Mouse (Mus musculus) brain, embryonic 14.5 days (tissue): Measurements from ENCODE around the gene Mob3b. TPM values are rescaled to one million over a fixed set of nuclear protein-coding genes. Genes with fewer than 3 reads are reported as not detected.
A peak's percentile ranks its signal among the peaks of the same experiment; 100 is the strongest.

ENCODE experiments used
- DNase-seq: peaks from one replicate; pipeline ENCODE4 v3.0.0-alpha.2; 2011; ENCODE audit warnings: low read depth
- CTCF ChIP-seq: fragments of 200-500 bp; IDR thresholded peaks from 2 replicates; pipeline ENCODE4 v1.5.1; 2012; ENCODE audit warnings: inconsistent platforms, mild to moderate bottlenecking, moderate library complexity, borderline replicate concordance; ENCODE audit not compliant: insufficient read depth, insufficient read length; ENCODE audit errors: extremely low read depth
- POLR2A ChIP-seq: fragments of 200-500 bp; IDR thresholded peaks from 2 replicates; pipeline ENCODE4 v1.6.1; 2012; ENCODE audit warnings: mild to moderate bottlenecking, inconsistent platforms, borderline replicate concordance; ENCODE audit not compliant: poor library complexity, insufficient read depth, insufficient read length, severe bottlenecking; ENCODE audit errors: extremely low read depth
- polyA plus RNA-seq: library from polyadenylated mRNA; depleted of rRNA; stranded (reverse); fragments of >200 nt; gene quantifications from 2 replicates; pipeline ENCODE4 v1.2.3, GENCODE M21; 2012

The Mob3b gene
- polyA plus RNA-seq, 1 experiment, result 2.9 TPM

DNA sequence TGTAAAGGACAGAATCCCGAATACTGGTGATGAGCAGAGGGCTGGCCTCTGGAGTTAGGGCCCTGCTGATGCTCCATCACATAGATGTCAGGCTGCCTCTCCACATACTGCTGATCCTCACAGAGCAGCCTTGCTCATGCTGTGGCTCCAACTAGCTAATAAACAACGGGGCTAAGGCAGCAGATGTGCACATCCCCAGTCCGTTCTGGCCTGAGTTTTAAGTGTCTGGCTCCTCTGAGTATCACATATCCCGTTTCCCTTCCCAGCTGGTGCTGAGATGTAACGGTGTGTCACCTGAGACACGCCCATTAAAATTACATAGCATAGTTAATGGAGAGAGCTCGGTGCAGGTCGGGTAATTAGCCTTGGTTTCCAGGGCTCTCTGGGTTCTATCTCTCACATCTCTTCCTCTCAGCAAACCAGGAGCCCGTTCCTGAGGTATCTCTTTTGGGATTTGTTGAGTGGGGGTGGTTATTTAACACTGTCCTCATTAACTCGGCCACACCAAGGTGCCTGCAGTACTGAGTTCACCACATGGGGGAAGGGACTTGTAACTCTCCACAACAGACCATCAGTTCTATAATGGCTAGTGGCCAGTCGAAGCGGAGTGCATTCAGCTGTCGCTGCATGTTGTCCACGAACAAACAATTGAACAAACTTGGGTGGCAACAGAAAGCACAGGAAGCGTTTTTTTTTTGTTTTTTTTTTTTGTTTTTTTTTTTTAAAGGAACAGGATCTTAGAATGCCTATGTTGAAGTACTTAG is 92.0 kb downstream of the Mob3b start:
- peak; percentile 21; the same call in 1 of the 2 replicates for TF ChIP-seq CTCF
- TF ChIP-seq POLR2A, result no peak
- DNase-seq, result peak; percentile 43

DNA sequence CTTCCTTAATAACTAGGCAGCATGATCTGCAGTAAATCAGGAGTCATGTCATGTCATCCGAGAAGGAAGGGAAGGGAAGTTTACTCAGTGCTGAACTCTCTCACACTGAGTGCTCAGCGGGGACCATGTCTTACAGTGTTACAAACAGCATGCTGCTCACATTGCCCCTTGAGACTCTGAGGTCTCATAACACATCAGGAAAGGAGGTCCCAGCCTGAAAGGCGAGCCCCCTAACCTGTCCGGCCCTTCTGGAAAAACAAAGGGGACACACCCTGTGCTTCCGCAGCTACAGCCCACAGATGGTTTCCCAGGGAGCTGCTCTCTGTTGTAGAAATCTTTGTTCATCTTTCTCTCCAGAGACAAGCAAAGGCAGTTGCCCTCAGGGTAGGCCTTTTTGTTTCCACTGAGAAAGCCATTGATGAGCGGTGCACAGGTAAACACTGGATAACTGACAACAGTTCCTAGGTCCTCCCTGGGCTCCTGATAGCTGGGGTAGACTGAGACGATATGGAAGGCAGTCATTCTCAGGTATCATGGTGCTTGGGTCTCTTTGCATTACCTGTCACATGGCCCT is 94.1 kb downstream of the Mob3b start:
- no peak for TF ChIP-seq CTCF
- DNase-seq, result no peak

DNA sequence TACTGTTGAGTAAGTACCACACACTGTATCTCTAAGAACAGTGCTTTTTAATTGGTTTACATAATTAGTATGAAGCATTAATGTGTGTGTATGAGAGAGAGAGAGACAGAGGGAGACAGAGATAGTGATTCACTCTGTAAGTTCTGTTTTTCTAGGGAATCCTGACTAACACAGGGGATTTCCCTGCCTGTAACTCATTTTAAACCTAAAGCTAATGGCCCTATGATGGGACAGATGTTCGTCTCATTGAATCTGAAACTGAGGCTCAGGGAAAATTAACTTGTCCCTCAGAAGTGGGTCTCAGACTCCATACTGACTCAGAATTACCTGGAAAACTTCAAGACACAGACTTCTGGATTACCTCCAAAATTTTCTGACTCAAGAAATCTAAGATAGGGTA is 96.3 kb downstream of the Mob3b start:
- DNase-seq, result no peak
- TF ChIP-seq POLR2A (no peak), CTCF (no peak)

DNA sequence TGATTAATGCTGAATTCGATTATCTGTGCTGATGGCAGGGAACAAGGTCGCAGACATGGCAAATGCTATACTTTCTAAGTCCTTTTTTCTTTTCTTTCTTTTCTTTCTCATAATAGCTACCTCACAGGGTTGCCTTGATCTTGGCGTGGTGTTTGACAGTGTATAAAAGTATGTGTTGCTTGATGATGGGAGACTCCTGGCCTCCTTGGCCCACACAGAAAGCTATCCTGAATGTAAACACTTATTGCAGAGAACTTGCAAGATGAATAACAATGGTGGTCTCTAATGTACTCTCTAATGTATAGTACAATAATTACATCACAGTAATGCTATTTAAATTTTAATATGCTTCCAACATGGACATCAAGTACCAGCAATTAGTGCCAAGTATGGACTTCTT is 96.9 kb downstream of the Mob3b start:
- DNase-seq, result no peak
- TF ChIP-seq CTCF, result no peak
- no peak for TF ChIP-seq POLR2A

DNA sequence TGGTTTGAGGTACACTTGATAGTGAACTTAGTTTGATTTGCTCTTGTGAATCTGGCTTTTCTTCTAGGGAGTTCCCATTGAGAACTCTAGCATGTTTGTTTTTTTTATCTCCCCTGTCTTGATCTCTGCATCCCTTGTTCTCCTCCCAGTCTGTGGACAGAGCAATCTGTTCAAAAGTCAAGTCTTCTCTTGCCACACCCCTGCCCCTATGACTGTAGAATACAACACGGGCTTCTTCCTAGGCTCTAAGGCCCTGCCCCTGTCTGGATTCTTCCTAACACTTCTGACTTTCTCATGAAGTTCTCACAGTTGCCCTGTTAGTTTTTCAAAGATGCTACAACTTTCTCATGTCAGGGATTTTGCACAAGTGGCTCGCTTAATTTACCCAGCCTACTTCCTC is 102.9 kb downstream of the Mob3b start:
- no peak for DNase-seq
- TF ChIP-seq CTCF (no peak), POLR2A (no peak)

DNA sequence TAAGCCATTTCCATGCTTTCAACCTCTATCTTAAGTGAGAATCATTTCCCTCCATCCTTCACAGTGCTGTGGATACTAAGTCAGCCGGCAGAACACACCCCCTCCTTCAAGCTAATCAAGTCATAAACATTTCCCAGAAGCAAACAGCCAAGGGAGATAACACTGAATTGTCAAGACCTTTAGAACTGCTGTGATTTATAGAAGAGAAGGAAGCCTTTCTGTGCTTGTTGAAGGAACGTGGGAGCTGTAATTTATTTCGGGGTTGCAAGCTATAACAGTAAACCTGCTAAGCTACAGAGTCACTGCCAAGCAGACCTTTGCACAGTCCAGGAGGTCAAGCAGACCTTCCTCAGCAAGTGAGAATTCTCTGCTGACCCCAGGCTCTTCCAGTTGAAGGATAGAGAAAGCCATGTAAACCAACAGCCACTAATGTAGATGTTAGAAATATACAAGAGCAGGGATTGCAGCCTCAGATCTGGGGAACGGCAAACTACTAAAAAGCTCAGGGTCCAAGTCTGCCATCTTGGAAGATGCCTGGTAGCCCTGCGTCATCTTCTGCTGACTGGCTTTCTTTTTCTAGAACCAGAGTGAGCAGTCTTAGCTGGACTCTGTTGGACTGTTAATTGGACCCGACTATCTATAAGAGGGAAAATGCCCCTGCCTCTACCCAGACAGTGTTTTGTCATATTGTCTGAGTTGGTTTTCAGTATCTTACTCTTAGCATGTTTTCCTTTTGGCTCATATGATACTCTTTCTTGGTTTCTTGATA is 104.9 kb downstream of the Mob3b start:
- no peak for TF ChIP-seq POLR2A
- no peak for TF ChIP-seq CTCF
- DNase-seq, result no peak

DNA sequence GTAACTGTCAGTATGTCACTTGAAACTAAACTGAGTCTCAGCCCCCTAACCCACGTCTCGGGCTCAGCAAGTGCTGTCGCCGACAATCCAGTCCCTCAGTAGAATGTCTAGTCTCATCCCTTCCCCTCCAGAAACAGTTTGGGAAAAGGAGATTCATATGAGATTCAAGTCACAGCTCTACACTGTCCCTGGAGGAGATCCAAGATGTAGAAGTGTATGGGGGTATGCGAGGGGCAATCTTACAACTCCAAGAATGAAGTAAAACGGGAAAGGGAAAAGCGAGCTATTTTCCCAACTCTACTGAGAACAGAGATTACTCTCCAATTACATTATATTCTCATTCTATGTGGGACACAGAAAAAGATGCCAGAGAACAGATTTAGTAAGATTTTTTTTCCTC is 106.1 kb downstream of the Mob3b start:
- no peak for TF ChIP-seq CTCF
- TF ChIP-seq POLR2A, result no peak
- DNase-seq, result no peak

DNA sequence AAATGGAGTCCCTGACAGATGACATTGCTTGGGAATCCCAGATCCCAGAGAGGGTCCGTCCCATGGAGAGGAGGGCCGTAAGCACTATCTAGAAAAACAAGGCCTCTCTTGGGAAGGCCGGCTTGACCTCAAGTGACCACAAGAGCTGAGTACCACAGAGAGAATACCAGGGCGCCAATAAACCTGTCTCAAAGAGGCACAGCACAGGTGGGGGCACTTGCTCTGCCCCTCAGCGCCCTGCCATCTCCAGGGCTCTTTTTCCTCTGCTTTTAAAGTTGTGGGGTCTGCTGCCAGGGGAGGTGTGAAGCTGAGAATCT is 107.6 kb downstream of the Mob3b start:
- TF ChIP-seq POLR2A (no peak), CTCF (no peak)
- no peak for DNase-seq

DNA sequence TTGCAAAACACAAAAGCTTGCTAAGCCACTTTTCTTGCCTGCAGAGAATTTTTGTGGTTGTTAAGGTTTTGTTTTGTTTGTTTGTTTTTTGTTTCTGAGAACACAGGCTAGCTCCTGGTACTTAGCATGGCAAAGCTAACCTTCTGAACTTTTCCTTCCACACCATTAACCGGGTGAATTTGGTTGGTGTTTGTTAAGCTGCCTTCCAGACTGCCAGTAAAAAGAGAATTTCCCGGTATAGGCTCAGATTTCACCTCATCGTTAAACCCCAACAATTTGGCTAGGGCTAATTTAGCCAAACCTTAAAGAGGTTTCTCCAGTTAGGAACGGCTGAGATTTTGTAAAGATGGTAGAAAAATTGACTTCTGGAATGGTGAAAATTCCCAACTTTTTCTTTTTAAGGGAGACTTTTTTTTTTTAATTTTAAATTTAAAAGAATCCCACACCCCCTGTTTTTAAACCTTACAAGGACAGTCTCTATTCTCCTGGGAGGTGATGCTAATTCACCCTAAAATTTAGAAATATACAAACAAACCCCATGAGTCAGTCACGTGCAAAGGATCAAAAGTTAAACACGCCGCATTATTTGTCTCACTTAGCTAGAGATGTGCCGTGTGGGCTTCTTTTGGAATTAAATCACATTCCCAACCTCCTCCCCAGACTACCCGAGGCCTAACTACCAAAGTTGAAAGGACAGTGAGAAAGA is 108.1 kb downstream of the Mob3b start:
- no peak for DNase-seq
- TF ChIP-seq CTCF, result no peak
- no peak for TF ChIP-seq POLR2A

DNA sequence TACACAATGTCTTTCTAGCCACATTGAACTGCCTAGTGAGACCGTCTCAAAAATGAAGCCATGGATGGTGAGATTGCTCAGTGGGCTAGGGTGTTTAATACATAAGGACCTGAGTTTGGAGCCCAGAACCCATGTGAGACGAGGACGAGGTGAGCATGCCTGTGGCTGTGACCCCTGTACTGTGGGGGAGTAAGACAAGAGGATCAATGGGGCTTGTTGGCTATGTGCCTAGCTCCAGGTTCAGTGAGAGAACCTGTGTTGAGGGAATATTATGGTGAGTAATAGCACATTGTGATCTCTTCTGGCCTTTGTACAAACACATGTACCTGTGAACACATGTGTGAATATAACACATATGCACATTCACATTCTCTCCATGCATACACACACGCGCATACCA is 116.4 kb downstream of the Mob3b start:
- TF ChIP-seq POLR2A, result no peak
- TF ChIP-seq CTCF, result no peak
- DNase-seq, result no peak

DNA sequence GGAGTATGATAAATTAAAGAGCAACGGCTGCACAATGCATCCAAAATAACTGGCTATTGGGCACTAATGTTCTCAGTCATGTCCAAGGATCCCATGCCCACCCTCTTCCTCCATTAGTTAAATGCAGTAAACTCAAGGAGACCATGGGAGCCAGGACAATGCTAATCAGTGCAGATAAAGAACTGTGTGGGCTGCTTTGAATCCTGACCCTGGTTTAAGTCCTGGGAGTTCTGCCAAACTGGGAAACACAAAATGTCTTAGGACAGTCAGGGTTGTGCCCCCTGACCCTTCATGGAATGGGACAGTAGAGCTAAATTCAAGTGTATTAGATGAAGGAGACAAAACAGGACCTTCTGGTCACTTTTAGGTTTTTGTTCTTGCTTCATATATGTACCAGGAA is 117.0 kb downstream of the Mob3b start:
- DNase-seq, result no peak
- TF ChIP-seq CTCF (no peak), POLR2A (no peak)
